Mouse (Mus musculus) common myeloid progenitor, adult 5-6 weeks (primary cell): Measurements from ENCODE around the gene Phkb. TPM values are rescaled to one million over a fixed set of nuclear protein-coding genes. Genes with fewer than 3 reads are reported as not detected.
A peak's percentile ranks its signal among the peaks of the same experiment; 100 is the strongest.
"Not testable (repeated sequence)": the region's sequence is repeated elsewhere in the genome, so short reads cannot be mapped to it uniquely, and the experiment has no call there.

Experiments used
- ATAC-seq: replicated peaks from 2 replicates; pipeline ENCODE4 v1.8.0; 2016; ENCODE audit warnings: low read depth, mild to moderate bottlenecking, moderate TSS enrichment, inconsistent platforms; ENCODE audit not compliant: poor library complexity, severe bottlenecking
- total RNA-seq: library from RNA; stranded (forward); fragments of 200-1000, 187-1606 nt; gene quantifications from 2 replicates; pipeline ENCODE4 v1.2.3, GENCODE M21; 2017

The Phkb gene
- total RNA-seq: 43.3 and 44.6 TPM in 2 replicates

- peak; percentile 84 for ATAC-seq
Observed at GRCm38 (mm10) chr8:85840657-85841488, at the start of gene Phkb, which contains the start of gene Itfg1. Gene Phkb (plus strand): TSS chr8:85840959. Gene Itfg1 (minus strand): TSS chr8:85840921.

DNA sequence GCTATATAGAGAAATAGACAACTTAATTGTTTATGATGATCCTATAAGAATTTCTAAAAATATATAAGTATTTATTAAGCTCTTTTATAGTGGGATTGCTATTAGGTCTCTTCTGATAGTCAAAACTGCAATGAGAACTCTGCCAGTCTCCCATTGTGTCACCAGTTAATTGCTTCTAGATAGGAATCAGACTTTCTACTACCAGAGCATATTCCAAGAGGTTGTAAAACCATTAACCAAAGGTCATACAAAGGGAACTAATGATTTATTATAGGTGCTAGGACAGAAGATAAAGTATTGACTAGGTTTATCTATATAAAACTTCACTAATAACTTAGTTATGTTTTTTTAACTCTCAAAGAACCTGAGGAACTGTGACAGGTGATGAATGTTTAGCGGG, 44.4 kb upstream of the Phkb start:
- not testable (repeated sequence) for ATAC-seq

DNA sequence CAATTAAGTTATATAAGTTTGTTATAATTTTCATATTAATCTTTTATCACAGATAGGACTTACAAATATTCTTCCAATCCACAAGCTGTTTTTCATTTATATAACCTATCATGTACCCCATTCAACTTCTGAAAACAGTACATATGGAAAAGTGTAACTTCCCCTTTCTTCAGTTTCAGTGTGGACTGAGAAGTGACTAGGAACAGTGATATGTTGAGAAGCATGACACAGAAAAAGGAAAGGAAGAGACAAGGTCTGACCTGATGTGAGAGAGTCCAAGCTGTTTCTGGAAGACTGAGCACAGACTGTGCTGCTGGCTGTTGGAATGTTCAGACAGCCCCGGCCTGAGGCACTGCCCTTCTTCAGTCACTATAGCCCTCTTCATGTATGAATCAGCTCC, 40.6 kb upstream of the Phkb start:
- peak; percentile 52 for ATAC-seq

DNA sequence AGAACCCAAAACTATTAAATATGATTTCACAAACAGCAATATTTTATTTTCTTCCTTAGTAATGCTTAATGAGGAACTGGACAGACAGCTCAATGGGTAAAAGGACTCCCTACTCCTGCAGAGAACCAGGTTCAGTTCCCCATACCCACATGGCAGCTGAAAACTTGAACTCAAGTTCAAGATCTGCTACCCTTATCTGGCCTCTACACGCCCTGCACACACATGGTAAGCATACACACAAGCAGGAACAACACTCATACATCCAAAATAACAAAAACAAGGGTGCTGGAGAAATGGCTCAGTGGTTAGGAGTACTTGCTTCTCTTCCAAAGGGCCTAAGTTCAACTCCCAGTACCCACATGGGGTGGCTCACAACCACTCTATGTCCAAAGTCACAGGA, 39.4 kb upstream of the Phkb start:
- no peak for ATAC-seq

DNA sequence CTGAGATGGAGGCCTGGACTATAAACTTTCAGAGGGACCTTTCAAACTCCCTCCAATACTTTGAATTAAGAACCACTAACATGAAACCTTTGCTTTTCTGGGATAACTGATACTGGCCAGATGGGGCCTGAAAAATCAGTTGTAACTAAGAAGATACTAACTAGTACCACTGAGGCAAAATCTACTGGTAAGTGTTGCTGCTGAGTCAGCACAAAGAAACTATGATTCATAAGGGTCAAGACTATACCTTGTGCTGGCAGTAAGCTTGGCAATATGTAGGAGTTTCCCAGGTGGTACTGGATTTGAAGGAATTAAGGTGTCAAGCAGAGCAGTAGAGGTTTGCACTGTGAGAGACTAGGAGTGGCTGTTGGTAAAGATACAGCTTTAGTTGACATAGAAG, 27.1 kb upstream of the Phkb start:
- ATAC-seq: no peak

DNA sequence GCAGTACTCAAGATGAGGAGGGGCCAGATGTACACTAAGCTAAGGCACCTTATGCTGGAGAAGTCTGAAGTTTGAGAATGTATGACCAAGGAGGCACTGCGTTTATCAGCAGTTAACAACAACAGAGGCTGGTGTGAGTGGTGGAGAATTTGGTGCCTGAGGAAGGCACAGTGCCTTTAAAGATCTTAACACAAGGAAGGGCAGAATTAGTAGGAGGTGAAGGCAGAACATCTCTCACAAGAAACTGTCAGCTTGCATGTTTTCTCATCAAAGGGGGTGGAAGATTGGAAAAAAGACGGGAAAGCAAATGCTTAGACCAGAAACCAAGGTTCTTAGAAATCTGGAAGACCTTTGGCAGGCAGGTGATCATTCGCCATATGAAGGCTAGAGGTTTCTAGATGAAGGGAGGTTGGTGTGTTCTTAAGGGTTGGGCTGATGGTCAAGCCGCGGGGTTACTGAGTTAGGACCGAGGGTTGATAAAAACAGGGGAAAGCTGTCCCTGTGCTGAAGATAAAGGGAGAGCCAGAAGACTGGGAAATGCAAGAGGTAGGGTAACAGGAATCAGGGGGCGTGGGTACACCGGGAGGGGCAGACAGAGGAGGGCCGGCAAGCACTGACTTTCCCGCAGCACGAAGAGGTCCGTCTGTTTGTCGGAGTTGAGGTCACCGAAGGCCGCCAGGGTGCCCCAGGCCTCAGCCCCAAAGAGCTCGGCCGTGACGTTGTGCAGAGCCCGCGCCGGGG, 673 bp upstream of the Phkb start:
- ATAC-seq: no peak

- peak; percentile 61 for ATAC-seq
Observed at GRCm38 (mm10) chr8:85841489-85841795, 683 bp downstream of the Phkb start.

- no peak for ATAC-seq
Observed at GRCm38 (mm10) chr8:85845887-85846286, 5.1 kb downstream of the Phkb start.

DNA sequence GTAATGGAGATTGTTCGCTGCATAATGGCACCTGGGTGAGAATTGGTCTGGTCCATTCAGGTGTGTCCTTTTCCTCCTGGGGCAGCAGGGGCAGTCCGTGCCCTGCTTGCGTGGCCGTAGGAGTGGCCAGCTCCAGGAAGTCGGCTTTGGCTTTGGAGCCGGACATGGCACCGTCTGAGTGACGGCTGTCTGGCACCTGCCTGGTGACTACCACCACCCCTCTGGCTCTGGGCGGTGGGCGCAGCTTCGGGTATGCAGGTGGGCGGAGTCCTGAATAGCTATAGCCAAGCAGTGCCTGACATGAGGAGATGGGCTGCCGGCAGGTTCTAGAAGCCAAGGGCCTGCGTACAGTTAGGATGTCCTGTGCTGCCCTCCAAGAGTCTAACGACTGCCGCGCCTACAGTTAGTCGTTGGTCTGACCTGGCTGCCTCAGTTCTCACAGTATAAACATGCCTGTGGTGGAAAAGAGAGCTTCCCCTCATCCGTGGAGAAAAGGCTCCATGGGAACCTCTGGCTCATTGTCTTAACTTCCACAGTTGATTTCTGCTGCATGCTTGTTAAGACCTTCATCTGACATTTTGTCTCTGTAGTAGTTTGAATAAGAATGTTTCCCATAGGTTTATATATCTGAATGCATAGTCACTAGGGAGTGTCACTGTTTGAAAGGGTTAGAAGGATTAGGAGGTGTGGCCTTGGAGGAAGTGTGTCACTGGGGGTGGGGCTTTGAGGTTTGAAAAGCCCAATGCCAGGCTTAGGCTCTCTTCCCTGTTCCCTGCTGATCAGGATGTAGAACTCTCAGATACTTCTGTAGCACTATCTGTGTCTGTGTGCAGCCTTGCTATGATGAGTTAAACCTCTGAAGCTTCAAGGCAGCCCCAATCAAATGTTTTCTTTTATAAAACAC, 13.7 kb downstream of the Phkb start:
- ATAC-seq: no peak

GRCm38 (mm10) chr8:85857227-85857896, 16.6 kb downstream of the Phkb start:
- not testable (repeated sequence) for ATAC-seq

- no peak for ATAC-seq
Observed at GRCm38 (mm10) chr8:85860612-85861011, 19.9 kb downstream of the Phkb start.

GRCm38 (mm10) chr8:85862381-85862780, 21.6 kb downstream of the Phkb start:
- no peak for ATAC-seq

GRCm38 (mm10) chr8:85871660-85872059, 30.9 kb downstream of the Phkb start:
- ATAC-seq: no peak

- ATAC-seq: no peak
Observed at GRCm38 (mm10) chr8:85877976-85878375, 37.2 kb downstream of the Phkb start.

GRCm38 (mm10) chr8:85879624-85880023, 38.9 kb downstream of the Phkb start:
- no peak for ATAC-seq

- no peak for ATAC-seq
Observed at GRCm38 (mm10) chr8:85884811-85885210, 44.1 kb downstream of the Phkb start.

DNA sequence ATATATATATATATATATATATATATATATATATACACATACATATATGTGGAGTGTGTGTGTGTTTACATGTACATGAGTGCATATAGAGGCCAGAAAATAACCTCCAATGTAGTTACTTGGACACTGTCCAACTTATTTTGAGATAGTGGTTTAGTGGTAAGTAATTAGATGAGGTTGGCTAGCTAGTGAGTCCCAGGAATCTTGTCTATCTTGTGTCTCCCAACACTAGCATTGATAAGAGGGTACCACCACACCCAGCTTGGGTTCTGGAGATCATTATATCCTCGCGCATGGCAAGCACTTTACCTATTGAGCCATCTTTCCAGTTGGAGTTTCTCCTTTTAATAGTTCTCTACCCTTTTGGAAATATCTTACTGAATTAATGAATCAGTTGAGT, 56.9 kb downstream of the Phkb start:
- no peak for ATAC-seq

DNA sequence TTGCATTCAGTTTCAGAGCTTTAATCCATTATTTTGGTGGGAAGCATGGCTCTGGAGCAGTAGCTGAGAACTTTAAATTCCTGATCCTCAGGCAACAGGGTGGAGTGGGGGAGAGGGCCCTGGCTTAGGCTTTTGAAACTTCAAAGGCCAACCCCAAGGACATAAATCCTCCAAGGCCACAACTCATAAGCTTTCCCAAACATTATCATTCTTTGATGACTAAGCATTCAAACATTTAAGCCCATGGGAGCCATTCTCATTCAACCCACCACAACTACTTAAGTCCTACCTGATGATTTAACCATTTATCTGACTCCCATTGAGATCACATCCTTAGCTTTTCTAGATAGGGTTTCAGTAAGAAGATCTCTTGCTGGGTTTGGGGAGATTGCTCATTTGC, 84.2 kb downstream of the Phkb start:
- no peak for ATAC-seq

DNA sequence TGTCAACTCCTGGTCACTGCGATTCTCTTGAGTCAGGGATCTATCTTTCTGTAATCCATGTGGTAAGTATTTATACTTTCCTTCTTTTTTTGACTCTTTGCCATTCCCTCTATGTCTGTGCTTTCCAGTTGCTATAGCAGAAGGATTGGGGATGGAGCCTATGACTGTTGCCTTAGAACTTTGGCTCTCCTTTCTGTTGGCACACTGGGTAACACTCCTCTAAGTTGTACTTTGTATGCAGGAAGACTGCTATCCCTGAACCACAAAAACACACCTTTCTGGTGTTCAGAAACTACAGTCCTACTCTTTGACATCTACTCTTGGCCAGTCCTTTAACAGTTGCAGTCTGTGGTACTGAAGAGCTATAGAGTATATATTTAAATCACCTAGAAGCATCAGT, 84.8 kb downstream of the Phkb start:
- ATAC-seq: no peak

DNA sequence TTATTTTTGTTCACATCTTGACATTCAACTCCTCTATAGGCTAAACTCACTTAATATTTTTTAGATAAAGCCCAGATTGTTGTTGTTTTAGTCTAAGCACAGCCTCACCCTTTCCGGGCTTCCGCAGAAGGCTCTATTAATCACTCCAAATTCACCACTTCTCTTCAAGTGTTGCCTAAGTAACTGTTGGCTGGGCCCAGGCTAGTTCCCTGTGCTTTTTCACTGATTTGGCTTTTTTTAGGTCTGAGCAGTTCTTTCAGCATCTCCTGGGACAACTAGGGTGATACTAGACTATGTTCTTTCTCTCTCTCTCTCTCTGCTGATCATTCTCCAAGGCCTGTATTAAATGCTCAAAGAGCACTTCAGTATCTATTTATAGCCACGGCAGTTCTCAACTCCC, 85.3 kb downstream of the Phkb start:
- no peak for ATAC-seq
